Mouse (Mus musculus) forebrain, postnatal 0 days (tissue): ENCODE measurements around the gene Abcg4. TPM values are rescaled to one million over a fixed set of nuclear protein-coding genes. Genes with fewer than 3 reads are reported as not detected.
A peak's percentile ranks its signal among the peaks of the same experiment; 100 is the strongest.

Source experiments
- ATAC-seq: fragments of 200-750 bp; cut with Nextera tagmentation; 2 replicates; pipeline ENCODE4 v1.8.0; 2017; ENCODE audit warnings: mild to moderate bottlenecking, moderate library complexity
- DNase-seq: peaks from one replicate; pipeline ENCODE4 v3.0.0-alpha.2; 2015
- H3K27ac ChIP-seq: fragments of 300-500 bp; sonication (generic); 2 replicates; pipeline ENCODE4 v1.5.1; 2014; ENCODE audit warnings: low read depth, mild to moderate bottlenecking, antibody characterized with exemption, low read length, moderate library complexity, mixed read lengths
- H3K27me3 ChIP-seq: fragments of 300-500 bp; sonication (generic); 2 replicates; pipeline ENCODE4 v1.6.1; 2014; ENCODE audit warnings: mild to moderate bottlenecking, low read length, mixed read lengths; ENCODE audit not compliant: insufficient read depth
- H3K36me3 ChIP-seq: fragments of 300-500 bp; sonication (generic); 2 replicates; pipeline ENCODE4 v1.6.1; 2014; ENCODE audit warnings: mild to moderate bottlenecking, moderate library complexity; ENCODE audit not compliant: insufficient read depth
- H3K4me1 ChIP-seq: fragments of 300-500 bp; sonication (generic); 2 replicates; pipeline ENCODE4 v1.6.1; 2014; ENCODE audit warnings: antibody characterized with exemption; ENCODE audit not compliant: insufficient read depth
- H3K4me2 ChIP-seq: fragments of 300-500 bp; sonication (generic); 2 replicates; pipeline ENCODE4 v1.6.1; 2014; ENCODE audit warnings: low read depth, mild to moderate bottlenecking, moderate library complexity
- H3K4me3 ChIP-seq: fragments of 300-500 bp; sonication (generic); 2 replicates; pipeline ENCODE4 v1.5.1; 2014; ENCODE audit warnings: low read depth, low read length, mixed read lengths
- H3K9ac ChIP-seq: fragments of 300-500 bp; sonication (generic); 2 replicates; pipeline ENCODE4 v1.6.1; 2014; ENCODE audit warnings: mild to moderate bottlenecking
- H3K9me3 ChIP-seq: fragments of 300-500 bp; sonication (generic); 2 replicates; pipeline ENCODE4 v1.6.1; 2016; ENCODE audit warnings: low read length
- CTCF ChIP-seq: sonication (generic); IDR thresholded peaks from 2 replicates; pipeline ENCODE4 v1.5.1; 2016; ENCODE audit warnings: antibody characterized with exemption, control low read depth, low read depth
- WGBS: fragments of 180-500 bp; shearing (Covaris S2); extraction: QIAGEN DNeasy Blood & Tissue Kit; methylation state at CpG from one replicate; pipeline ENCODE4 v1.1.7; 2014; 5-methylcytosine and 5-hydroxymethylcytosine counted together
- polyA plus RNA-seq: library from polyadenylated mRNA; unstranded; fragments of >200 nt; fragmentation: Nextera tagmentation; extraction: Ambion mirVana; gene quantifications from 2 replicates; pipeline ENCODE4 v1.2.1, GENCODE M21; 2015
- total RNA-seq: library from RNA; depleted of rRNA; stranded (reverse); fragments of >200 nt; gene quantifications from 2 replicates; pipeline ENCODE4 v1.2.3, GENCODE M21; 2014

The Abcg4 gene
- total and polyA plus RNA-seq, 2 experiments from 2014 or later = 20.4 to 45.2 TPM

DNA sequence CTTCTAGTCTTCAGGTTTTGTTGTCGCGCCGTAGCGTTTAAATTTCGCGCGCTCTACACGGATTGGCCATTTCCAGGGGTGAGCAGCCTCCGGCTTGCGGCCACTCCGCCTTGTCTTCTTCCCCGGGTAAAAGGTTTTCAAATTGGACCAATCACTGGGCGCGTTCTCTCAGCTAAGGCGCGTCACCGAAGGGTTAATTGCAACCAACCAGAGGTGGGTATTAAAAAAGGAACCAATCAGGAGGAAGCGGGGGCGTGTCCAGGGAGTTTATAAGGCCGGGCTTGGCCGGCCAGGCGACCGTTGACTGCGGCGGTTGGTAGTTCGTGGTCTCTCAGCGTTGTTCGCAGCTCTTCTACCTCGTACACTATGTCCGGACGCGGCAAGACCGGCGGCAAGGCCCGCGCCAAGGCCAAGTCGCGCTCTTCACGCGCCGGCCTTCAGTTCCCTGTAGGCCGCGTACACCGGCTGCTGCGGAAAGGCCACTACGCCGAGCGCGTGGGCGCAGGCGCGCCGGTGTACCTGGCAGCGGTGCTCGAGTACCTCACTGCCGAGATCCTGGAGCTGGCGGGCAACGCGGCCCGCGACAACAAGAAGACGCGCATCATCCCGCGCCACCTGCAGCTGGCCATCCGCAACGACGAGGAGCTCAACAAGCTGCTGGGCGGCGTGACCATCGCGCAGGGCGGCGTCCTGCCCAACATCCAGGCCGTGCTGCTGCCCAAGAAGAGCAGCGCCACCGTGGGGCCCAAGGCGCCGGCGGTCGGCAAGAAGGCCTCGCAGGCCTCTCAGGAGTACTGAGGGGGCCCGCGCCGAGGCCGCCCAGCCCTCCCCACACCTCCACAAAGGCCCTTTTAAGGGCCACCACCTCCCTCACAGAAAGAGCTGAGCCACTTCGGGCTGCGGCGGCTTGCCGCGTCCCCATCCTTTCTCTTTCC, 46.2 kb upstream of the Abcg4 start, which contains the start of gene H2afx:
H2afx (plus strand) TSS at position 299 of the 935 bp plus-strand sequence.
- H3K4me1 ChIP-seq = peaks cover 6% of the 10 kb centered on the region; the same call in 1 of the 2 replicates
- peak within 1 kb of the TSS; percentile 73 for H3K4me3 ChIP-seq
- WGBS = 1% methylated on average over 91 of the region's 91 CpGs
- peak; percentile 97 for ATAC-seq
- peaks cover 29% of the 10 kb centered on the region for H3K36me3 ChIP-seq
- peak within 1 kb of the TSS; percentile 78 for H3K9ac ChIP-seq
- DNase-seq = peak; percentile 99
- H3K9me3 ChIP-seq = no peaks in the 10 kb centered on the region
- TF ChIP-seq CTCF = peak; percentile 68
- peak within 1 kb of the TSS; percentile 66 for H3K4me2 ChIP-seq
- H3K27ac ChIP-seq = peak within 1 kb of the TSS; percentile 85
- H3K27me3 ChIP-seq = no peaks in the 10 kb centered on the region

DNA sequence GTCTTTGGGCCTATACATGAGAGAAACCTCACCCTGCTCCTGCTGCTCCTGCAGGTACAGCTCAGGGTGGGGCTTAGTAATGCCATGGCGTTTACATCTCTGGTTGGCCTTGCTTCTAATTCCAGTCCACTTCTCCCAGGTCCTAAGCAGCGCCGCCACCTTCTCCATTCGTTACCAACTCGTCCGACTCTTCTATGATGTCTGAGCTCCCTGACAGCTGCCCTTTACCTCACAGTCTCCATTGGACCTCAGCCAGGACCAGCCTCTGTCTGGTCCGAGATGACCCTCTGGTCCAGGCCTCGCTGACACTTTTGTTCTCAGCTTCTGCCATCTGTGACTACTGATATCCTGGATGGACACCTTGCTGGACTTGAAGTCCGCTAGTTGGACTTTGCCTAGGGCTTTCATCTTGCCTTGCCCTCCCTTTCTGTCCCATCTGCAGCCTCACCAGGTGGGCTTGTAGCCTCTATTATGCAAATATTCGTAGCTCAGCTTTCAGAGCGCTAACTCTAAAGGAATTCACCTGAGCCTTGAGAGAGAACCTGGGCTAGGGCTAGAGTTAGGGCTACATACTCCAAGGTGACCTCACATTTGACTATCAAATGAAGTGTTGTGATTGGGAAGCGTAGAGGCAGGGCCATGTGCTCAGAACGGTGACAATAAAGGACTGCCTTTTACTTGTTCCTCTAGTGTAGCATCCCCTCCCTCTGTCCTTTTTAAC, 44.7 kb upstream of the Abcg4 start:
- H3K4me3 ChIP-seq = no peak overlapping the region
- H3K4me1 ChIP-seq = peaks cover 6% of the 10 kb centered on the region; the same call in 1 of the 2 replicates
- no peak overlapping the region for H3K4me2 ChIP-seq
- no peak overlapping the region for H3K27ac ChIP-seq
- 93% methylated on average over 13 of the region's 13 CpGs for WGBS
- DNase-seq (no peak), ATAC-seq (no peak)
- no peaks in the 10 kb centered on the region for H3K27me3 ChIP-seq
- TF ChIP-seq CTCF = no peak
- no peak overlapping the region for H3K9ac ChIP-seq
- peaks cover 36% of the 10 kb centered on the region for H3K36me3 ChIP-seq
- H3K9me3 ChIP-seq = no peaks in the 10 kb centered on the region

DNA sequence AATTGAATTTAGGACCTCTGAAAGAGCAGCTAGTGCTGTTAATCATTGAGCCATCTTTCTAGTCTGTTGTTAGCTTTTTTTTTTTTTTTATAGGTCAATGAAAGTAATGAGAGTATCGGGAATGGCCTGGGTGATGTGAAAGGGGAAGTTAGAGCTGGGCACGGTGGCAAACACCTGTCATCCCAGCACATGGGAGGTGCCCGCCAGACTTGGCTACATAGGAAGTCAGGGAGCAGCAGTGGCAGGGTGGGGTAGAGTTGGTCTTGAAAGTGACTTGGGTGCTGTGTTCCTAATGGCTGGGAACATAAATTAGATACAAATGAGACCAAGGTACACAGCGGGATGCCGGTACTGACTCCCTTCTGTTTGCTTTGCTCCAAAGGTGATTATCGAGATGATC, 42.3 kb upstream of the Abcg4 start:
- Histone ChIP-seq H3K9me3 (no peaks in the 10 kb centered on the region), H3K27me3 (no peaks in the 10 kb centered on the region), H3K27ac (no peak overlapping the region), H3K4me1 (0 out of 2 replicates have a peak, but pooled peaks cover 10% of the 10 kb centered on the region), H3K4me2 (no peak overlapping the region), H3K4me3 (no peak overlapping the region), H3K9ac (no peak overlapping the region), H3K36me3 (peaks cover 36% of the 10 kb centered on the region)
- WGBS = 96% methylated on average over 6 of the region's 6 CpGs
- DNase-seq (no peak), ATAC-seq (no peak)
- TF ChIP-seq CTCF = no peak

DNA sequence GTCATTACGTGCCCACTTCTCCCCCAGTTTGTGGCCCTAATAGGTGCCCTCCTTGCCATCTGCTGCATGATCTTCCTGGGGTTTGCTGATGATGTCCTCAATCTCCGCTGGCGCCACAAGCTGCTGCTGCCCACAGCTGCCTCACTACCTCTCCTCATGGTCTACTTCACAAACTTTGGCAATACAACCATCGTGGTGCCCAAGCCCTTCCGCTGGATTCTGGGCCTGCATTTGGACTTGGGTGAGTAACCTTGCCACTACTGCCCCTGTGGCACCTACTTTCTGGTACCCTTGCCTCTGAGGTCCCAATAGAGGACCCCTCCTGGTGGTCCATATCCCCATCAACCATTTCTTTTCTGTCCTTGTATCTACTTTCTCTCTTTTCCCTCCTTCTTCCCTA, 39.5 kb upstream of the Abcg4 start:
- Histone ChIP-seq H3K9ac (no peak overlapping the region), H3K4me1 (0 out of 2 replicates have a peak, but pooled peaks cover 11% of the 10 kb centered on the region), H3K27ac (no peak overlapping the region), H3K9me3 (no peaks in the 10 kb centered on the region), H3K27me3 (no peaks in the 10 kb centered on the region), H3K36me3 (peaks cover 25% of the 10 kb centered on the region), H3K4me2 (peak overlapping the region; percentile 85), H3K4me3 (peak overlapping the region; percentile 79)
- WGBS = 88% methylated on average over 5 of the region's 5 CpGs
- TF ChIP-seq CTCF = no peak
- DNase-seq = no peak
- ATAC-seq = no peak

DNA sequence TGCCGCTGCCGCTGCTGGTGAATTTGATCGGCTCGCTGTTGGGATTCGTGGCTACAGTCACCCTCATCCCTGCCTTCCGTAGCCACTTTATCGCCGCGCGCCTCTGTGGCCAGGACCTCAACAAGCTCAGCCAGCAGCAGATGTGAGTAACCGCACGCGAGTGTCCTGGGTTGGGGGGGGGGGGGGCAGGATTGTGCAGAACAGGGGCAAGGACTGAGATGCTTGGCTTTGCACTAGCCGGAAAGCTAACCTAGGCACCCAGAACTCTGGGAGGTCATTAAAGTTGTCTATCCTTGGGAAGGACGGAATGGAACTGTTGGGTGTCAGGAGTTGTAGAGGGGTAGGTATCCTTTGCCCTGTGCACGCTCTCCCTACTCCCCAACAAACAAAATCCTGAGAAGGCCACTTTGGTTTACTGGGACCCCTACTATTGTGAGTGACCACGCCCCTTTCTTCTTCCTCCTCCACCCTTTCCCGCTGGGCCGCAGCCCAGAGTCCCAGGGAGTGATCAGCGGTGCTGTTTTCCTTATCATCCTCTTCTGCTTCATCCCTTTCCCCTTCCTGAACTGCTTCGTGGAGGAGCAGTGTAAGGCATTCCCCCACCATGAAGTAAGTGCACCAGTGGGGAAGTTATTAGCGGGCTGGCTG, 38.8 kb upstream of the Abcg4 start:
- H3K4me1 ChIP-seq = 0 out of 2 replicates have a peak, but pooled peaks cover 11% of the 10 kb centered on the region
- no peak for ATAC-seq
- under 1% methylated on average over 22 of the region's 22 CpGs for WGBS
- no peaks in the 10 kb centered on the region for H3K27me3 ChIP-seq
- no peaks in the 10 kb centered on the region for H3K9me3 ChIP-seq
- H3K4me2 ChIP-seq = peak overlapping the region; percentile 85
- H3K4me3 ChIP-seq = peak overlapping the region; percentile 79
- H3K36me3 ChIP-seq = peaks cover 17% of the 10 kb centered on the region
- no peak for DNase-seq
- H3K9ac ChIP-seq = peak overlapping the region; percentile 76
- no peak for TF ChIP-seq CTCF
- peak overlapping the region; percentile 87 for H3K27ac ChIP-seq

DNA sequence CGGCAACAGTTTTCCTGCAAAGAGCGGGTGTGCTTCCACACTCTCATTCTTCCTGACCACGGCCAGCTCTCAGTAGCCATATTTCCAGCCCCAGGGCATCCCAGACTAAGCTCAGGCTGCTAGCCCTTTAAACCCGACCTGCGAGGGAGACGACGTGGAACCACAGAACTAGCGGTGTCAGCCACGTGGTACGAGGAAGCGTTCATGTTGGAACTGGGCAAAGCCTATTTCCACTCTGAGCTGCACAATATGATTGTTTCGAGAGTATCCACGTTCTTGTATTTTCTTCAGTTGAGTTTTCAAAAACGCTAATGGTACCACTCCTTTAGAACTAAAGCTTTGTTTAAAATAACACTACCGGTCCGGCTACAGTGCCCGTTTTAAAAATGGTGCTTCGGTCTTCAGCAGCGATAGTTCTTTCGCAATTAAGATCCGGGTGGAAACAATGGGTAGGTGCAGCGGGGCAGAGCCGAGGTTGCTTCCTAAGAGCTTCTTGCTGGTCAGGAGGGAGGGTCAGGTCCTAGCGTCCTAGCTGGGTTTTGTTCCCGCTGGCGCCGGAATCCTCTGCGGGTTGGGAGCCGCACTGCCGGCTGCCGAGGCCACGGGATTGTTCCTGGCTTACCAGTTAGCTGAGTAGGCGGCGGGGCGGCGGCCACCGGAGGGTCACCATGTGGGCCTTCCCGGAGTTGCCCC, 38.1 kb upstream of the Abcg4 start:
- Histone ChIP-seq H3K4me1 (0 out of 2 replicates have a peak, but pooled peaks cover 11% of the 10 kb centered on the region), H3K27ac (peak overlapping the region; percentile 87), H3K9ac (peak overlapping the region; percentile 76), H3K4me3 (peak overlapping the region; percentile 79), H3K4me2 (peak overlapping the region; percentile 85), H3K36me3 (peaks cover 17% of the 10 kb centered on the region), H3K27me3 (no peaks in the 10 kb centered on the region), H3K9me3 (no peaks in the 10 kb centered on the region)
- DNase-seq = peak; percentile 91
- TF ChIP-seq CTCF = no peak; the same call in 1 of the 2 replicates
- ATAC-seq = peak; percentile 98
- WGBS = under 1% methylated on average over 38 of the region's 38 CpGs
